Mouse (Mus musculus) gastrocnemius, postnatal 4 days (tissue): ENCODE measurements around the gene Vwa3a. TPM values are rescaled to one million over a fixed set of nuclear protein-coding genes. Genes with fewer than 3 reads are reported as not detected.

Experiments used
- DNase-seq, 2 experiments: peaks; one replicate each; pipeline ENCODE4 v3.0.0; 2021 to 2022; ENCODE audit warnings: low spot score in 2 of 2, mixed read lengths in 2 of 2
- total RNA-seq, 2 experiments: library from RNA; stranded (reverse); gene quantifications; 2 replicates each; pipeline ENCODE4 v1.2.3; 2021

Vwa3a gene
- total RNA-seq, 2 experiments from 2014 or later = 0.67 to 0.74 TPM

- DNase-seq = no peak
These were observed 7.7 kb downstream of the Vwa3a start for GRCm38 (mm10) chr7:120746821-120747220.

GRCm38 (mm10) chr7:120748478-120748877 is 9.4 kb downstream of the Vwa3a start:
- no peak for DNase-seq

- no peak for DNase-seq
These were observed 12.2 kb downstream of the Vwa3a start for GRCm38 (mm10) chr7:120751330-120751729.

- DNase-seq = no peak
These were observed 12.8 kb downstream of the Vwa3a start for GRCm38 (mm10) chr7:120751906-120752305.

- peak; percentile 69 to 75 for DNase-seq
These were observed 15.6 kb downstream of the Vwa3a start for GRCm38 (mm10) chr7:120754671-120755070.

- DNase-seq = no peak
These were observed 28.3 kb downstream of the Vwa3a start for GRCm38 (mm10) chr7:120767369-120767768.

GRCm38 (mm10) chr7:120771389-120771788 is 32.3 kb downstream of the Vwa3a start:
- no peak for DNase-seq

- DNase-seq = no peak
These were observed 38.9 kb downstream of the Vwa3a start for GRCm38 (mm10) chr7:120778012-120778411.

GRCm38 (mm10) chr7:120795544-120795943 is 56.4 kb downstream of the Vwa3a start:
- no peak for DNase-seq

GRCm38 (mm10) chr7:120796369-120796768 is 57.3 kb downstream of the Vwa3a start:
- no peak for DNase-seq

- DNase-seq = no peak
These were observed 64.2 kb downstream of the Vwa3a start for GRCm38 (mm10) chr7:120803268-120803667.

- DNase-seq = no peak
These were observed 70.6 kb downstream of the Vwa3a start for GRCm38 (mm10) chr7:120809705-120810104.

- no peak for DNase-seq
These were observed 72.8 kb downstream of the Vwa3a start, which contains the start of gene Gm5737 for GRCm38 (mm10) chr7:120811834-120812415. TSS of gene Gm5737 (plus strand) at chr7:120812365.

- DNase-seq = no peak
These were observed 78.4 kb downstream of the Vwa3a start for GRCm38 (mm10) chr7:120817552-120817951.

GRCm38 (mm10) chr7:120819386-120819785 is 80.3 kb downstream of the Vwa3a start:
- no peak for DNase-seq

- peak in 1 of 2 experiments; percentile 62 for DNase-seq
These were observed 84.1 kb downstream of the Vwa3a start for GRCm38 (mm10) chr7:120823248-120823647.

GRCm38 (mm10) chr7:120825097-120825496 is 86.0 kb downstream of the Vwa3a start:
- DNase-seq = no peak

- DNase-seq = no peak
These were observed 87.3 kb downstream of the Vwa3a start for GRCm38 (mm10) chr7:120826408-120826807.

GRCm38 (mm10) chr7:120830431-120831381 is 91.6 kb downstream of the Vwa3a start:
- DNase-seq = peak in 1 of 2 experiments; percentile 33

GRCm38 (mm10) chr7:120834426-120834825 is 95.3 kb downstream of the Vwa3a start:
- no peak for DNase-seq

GRCm38 (mm10) chr7:120834863-120835372 is 95.8 kb downstream of the Vwa3a start:
- peak; percentile 31 to 45 for DNase-seq
